Mouse (Mus musculus) heart, embryonic 10.5 days (tissue): Measurements from ENCODE around the gene Gon4l. TPM values are rescaled to one million over a fixed set of nuclear protein-coding genes. Genes with fewer than 3 reads are reported as not detected.
A peak's percentile ranks its signal among the peaks of the same experiment; 100 is the strongest.
"Not testable (repeated sequence)": the region's sequence is repeated elsewhere in the genome, so short reads cannot be mapped to it uniquely, and the experiment has no call there.

Experiments used
- DNase-seq: peaks from one replicate; pipeline ENCODE4 v3.0.0-alpha.2; 2017; ENCODE audit warnings: low spot score
- H3K27ac ChIP-seq: fragments of 300-500 bp; sonication (generic); 2 replicates; pipeline ENCODE4 v1.5.1; 2016; ENCODE audit warnings: mild to moderate bottlenecking
- H3K27me3 ChIP-seq: fragments of 300-500 bp; sonication (generic); 2 replicates; pipeline ENCODE4 v1.6.1; 2016; ENCODE audit warnings: mild to moderate bottlenecking; ENCODE audit not compliant: poor library complexity, insufficient read depth, severe bottlenecking
- H3K36me3 ChIP-seq: fragments of 300-500 bp; sonication (generic); 2 replicates; pipeline ENCODE4 v1.6.1; 2016; ENCODE audit warnings: mild to moderate bottlenecking, moderate library complexity
- H3K4me1 ChIP-seq: fragments of 300-500 bp; sonication (generic); 2 replicates; pipeline ENCODE4 v1.6.1; 2016; ENCODE audit warnings: mild to moderate bottlenecking
- H3K4me3 ChIP-seq: fragments of 300-500 bp; sonication (generic); 2 replicates; pipeline ENCODE4 v1.5.1; 2016; ENCODE audit warnings: mild to moderate bottlenecking, moderate library complexity
- H3K9me3 ChIP-seq: fragments of 300-500 bp; sonication (generic); 2 replicates; pipeline ENCODE4 v1.6.1; 2016; ENCODE audit warnings: mild to moderate bottlenecking, moderate library complexity
- WGBS: fragments of 180-500 bp; shearing (Covaris S2); methylation state at CpG from one replicate; pipeline ENCODE4 v1.1.7; 2016; 5-methylcytosine and 5-hydroxymethylcytosine counted together
- polyA plus RNA-seq: library from polyadenylated mRNA; unstranded; fragments of >200 nt; fragmentation: Nextera tagmentation; extraction: Ambion mirVana; gene quantifications from 2 replicates; pipeline ENCODE4 v1.2.1, GENCODE M21; 2016

Gon4l gene
- polyA plus RNA-seq, 1 experiment from 2014 or later: 13.7 TPM

DNA sequence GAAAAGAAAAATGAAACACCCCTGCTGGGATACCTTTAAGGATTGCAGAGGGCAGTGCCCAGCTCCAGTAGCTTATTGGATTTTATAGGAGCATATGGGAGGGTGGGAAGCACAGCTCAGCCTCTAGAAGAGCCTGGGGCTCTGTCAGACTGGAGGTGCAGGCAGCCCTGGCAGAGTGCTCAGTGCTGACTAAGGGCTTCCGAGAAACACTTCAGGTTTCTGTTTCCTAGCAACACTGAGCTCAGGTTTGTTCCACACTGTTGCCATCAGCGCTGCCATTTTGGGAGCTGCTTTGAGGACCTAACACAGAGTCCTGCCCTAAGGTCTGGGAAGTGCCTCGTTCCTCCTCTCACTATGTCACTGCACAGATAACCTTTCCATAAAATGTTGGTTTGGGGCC is 31.7 kb downstream of the Gon4l start:
- not testable (repeated sequence) for H3K4me1 ChIP-seq, H3K27ac ChIP-seq, H3K9me3 ChIP-seq, H3K4me3 ChIP-seq, H3K27me3 ChIP-seq, DNase-seq
- H3K36me3 ChIP-seq: peaks cover 43% of the 10 kb centered on the region
- no CpG with 5 or more reads among the region's 3 CpGs for WGBS

DNA sequence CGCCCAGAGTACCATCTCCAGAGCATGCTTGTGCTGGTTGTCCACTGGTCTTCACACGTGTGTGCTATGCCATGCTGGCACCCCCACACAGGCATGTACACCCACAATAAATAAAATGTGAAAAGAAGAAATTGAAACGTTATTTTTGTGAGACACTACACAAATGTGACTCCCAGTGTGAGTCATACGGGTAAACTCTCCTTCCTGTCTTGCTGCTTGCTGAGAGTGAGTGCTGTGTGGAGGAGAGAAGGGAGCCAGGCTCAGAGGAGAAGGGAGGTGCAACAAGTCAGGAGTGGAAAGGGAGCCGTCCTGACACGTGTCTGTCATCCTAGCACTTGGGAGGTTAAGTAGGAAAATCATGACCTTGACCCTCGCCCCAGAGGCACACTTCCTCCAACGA is 32.1 kb downstream of the Gon4l start:
- not testable (repeated sequence) for H3K9me3 ChIP-seq, DNase-seq, H3K4me1 ChIP-seq, H3K27me3 ChIP-seq, H3K4me3 ChIP-seq, H3K27ac ChIP-seq
- peaks cover 38% of the 10 kb centered on the region for H3K36me3 ChIP-seq
- no CpG with 5 or more reads among the region's 8 CpGs for WGBS

DNA sequence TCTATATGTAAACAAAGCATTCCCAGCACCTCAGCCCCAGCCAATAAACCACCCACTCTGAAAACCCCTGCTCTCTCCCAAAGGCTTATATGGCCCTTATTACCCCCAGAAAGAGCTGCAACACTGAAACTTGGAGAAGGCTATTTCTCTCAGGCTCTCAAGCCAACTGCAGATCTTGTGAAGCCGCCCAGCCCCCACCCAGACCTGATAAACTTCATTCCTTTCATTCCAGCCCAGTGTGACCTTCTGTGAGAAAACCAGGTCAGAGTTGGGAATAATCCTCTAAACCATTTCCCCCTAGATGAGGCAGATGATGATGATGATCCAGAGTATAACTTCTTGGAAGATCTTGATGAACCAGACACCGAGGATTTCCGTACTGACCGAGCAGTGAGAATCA is 33.4 kb downstream of the Gon4l start:
- peaks cover 26% of the 10 kb centered on the region for H3K36me3 ChIP-seq
- no CpG with 5 or more reads among the region's 4 CpGs for WGBS
- DNase-seq, H3K4me3 ChIP-seq, H3K27ac ChIP-seq, H3K4me1 ChIP-seq, H3K9me3 ChIP-seq, H3K27me3 ChIP-seq: not testable (repeated sequence)

DNA sequence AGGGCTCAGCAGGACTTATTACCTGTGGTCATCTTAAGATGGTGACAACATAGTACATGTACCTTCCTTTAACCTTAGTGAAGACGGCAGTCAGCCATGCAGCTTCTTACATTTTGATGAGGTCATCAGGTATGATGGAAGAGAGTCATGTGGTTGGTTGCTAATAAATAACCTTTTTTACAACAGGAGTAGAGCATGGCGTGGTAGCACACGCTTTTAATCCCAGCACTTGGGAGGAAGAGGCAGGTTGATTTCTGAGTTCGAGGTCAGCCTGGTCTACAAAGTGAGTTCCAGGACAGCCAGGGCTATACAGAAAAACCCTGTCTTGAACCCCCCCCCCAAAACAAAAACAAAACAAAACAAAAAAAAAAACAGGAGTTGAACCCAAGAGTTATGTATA is 47.5 kb downstream of the Gon4l start:
- not testable (repeated sequence) for H3K4me1 ChIP-seq, H3K27ac ChIP-seq, H3K4me3 ChIP-seq, H3K27me3 ChIP-seq, DNase-seq, H3K9me3 ChIP-seq
- H3K36me3 ChIP-seq: peaks cover 20% of the 10 kb centered on the region
- WGBS: 99% methylated on average over 4 of the region's 4 CpGs

DNA sequence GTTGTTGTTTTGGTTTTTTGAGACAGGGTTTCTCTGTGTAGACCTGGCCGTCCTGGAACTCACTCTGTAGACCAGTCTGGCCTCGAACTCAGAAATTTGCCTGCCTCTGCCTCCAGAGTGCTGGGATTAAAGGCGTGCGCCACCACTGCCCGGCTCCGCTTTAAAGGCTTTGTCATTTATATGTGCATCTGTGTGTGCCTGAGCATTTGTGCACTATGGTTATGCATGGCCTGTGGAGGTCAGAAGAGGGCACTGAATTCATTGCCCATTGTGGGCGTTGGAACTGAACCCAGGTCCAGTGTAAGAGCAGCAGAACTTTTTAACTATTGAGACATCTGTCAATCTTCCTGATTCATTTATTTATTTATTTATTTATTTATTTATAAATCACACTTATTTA is 58.0 kb downstream of the Gon4l start:
- H3K27ac ChIP-seq, H3K4me3 ChIP-seq, H3K27me3 ChIP-seq, DNase-seq, H3K9me3 ChIP-seq, H3K4me1 ChIP-seq: not testable (repeated sequence)
- WGBS: 95% methylated on average over 7 of the region's 7 CpGs
- peaks cover 38% of the 10 kb centered on the region for H3K36me3 ChIP-seq

DNA sequence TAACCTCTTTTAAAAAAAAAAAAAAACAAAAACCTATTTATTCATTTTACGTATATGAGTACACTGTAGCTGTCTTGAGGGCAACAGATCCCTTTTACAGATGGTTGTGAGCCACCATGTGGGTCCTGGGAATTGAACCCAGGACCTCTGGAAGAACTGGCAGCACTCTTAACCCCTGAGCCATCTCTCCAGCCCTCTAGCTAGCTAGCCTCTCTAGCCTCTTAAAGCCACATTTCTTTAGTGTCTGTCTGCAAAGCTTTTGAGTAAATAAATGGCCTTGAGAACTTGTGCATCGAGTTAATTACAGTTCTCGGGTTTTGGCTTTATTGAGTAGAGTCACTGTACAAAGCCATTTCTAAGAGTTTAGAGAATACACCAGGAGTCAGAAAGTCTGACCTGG is 69.8 kb downstream of the Gon4l start:
- Histone ChIP-seq H3K36me3 (peaks cover 96% of the 10 kb centered on the region), H3K27ac (no peak overlapping the region), H3K4me1 (0 out of 2 replicates have a peak, but pooled peaks cover 3% of the 10 kb centered on the region), H3K27me3 (no peaks in the 10 kb centered on the region), H3K4me3 (no peak overlapping the region), H3K9me3 (no peaks in the 10 kb centered on the region)
- DNase-seq: no peak
- WGBS: 86% methylated on average over 3 of the region's 3 CpGs

DNA sequence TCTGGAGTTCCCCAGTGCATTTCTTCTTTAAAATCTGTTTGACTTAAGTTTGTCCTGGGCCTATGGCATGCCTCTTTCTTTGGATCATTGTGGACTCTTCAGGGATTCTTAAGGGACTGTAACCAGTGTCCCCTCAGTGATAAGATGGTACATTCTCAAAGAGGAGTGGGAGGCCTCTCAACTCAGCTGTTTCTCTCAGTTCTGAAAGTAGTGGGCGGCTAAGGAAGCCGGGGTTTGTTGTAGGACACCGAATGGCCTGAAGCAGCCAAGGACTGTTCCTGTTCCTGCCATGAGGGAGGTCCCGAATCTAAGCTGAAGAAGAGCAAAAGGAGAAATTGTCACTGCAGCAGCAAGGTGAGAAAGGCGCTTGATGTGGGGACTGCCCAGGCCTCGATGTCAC is 70.2 kb downstream of the Gon4l start:
- WGBS: 86% methylated on average over 6 of the region's 6 CpGs
- Histone ChIP-seq H3K27me3 (no peaks in the 10 kb centered on the region), H3K27ac (no peak overlapping the region), H3K4me1 (0 out of 2 replicates have a peak, but pooled peaks cover 6% of the 10 kb centered on the region), H3K4me3 (no peak overlapping the region), H3K9me3 (no peaks in the 10 kb centered on the region), H3K36me3 (peaks cover 99% of the 10 kb centered on the region)
- no peak for DNase-seq

DNA sequence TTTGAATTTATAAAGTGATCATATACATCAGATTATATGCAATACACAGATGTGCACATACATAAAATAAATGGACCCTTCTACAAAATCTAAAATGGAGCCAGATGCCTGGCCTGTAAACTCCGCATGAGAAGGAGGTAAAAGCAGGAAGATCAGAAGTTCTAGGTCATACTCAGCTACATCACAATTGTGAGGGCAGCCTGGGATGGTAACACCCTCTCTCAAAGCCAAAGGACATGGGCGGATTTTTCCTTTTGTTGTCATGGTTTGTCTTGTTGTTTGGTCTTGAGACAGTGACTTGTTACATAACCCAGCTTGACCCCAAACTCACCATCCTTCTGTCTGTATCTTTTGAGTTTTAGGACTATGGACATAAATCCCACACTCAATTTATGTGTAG is 70.7 kb downstream of the Gon4l start:
- no peak overlapping the region for H3K27ac ChIP-seq
- H3K36me3 ChIP-seq: peaks cover 99% of the 10 kb centered on the region
- 88% methylated on average over 2 of the region's 2 CpGs for WGBS

DNA sequence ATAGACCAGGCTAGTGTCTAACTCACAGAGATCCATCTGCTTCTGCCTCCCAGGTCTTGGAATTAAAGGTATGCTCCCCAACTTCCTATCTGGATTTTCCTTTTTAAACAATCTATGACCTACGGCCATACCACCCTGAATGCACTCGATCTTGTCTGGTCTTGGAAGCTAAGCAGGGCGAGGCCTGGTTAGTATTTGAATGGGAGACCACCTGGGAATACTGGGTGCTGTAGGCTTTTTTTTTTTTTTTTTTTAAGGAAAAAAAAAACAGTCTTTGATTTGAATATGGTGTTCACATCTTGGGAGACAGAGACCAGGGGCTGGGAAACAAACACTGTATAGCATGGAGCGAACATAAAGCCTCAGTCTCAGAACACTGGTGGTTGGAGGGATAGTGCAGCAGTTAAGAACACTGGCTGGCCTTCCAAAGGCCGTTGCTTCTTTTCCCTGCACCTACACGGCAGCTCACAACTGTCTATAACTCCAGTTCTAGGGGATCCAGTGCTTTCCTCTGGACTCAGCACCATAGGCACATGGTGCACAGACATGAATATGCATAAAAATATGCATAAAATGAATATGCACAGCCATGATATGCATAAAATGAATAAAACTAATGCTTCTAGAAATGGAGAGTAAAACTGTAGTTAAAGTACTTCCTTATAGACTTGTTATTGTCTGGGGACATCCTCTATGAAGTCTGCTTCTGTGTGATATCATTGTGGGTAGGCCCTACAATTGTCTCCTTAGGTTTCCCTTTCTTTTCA is 71.5 kb downstream of the Gon4l start:
- 87% methylated on average over 6 of the region's 6 CpGs for WGBS

More for the DNA sequence above, 70.7 kb downstream of the Gon4l start:
- H3K9me3 ChIP-seq: no peaks in the 10 kb centered on the region
- no peaks in the 10 kb centered on the region for H3K27me3 ChIP-seq
- 0 out of 2 replicates have a peak, but pooled peaks cover 9% of the 10 kb centered on the region for H3K4me1 ChIP-seq
- no peak overlapping the region for H3K4me3 ChIP-seq
- no peak for DNase-seq

DNA sequence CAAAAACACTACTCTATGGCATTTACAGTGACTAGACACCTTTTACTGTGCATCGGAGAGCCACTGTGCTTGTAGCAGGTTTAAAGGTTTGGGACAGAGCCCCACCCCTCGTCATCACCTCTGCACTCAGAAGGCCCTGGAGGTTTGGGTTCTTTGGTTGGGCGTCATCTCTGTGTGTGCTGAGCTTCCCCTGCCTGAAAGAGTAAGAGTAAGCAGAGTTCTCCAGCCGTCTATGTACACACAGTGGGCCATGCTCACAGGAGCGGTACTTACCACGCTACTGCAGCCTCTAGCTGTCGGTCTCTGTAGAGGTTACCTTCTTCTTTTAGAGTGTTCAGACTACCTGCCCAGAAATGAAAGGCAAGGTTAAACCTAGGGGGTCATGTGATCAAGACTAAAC is 77.6 kb downstream of the Gon4l start:
- H3K36me3 ChIP-seq: peaks cover 52% of the 10 kb centered on the region
- 87% methylated on average over 7 of the region's 7 CpGs for WGBS
- peaks cover 27% of the 10 kb centered on the region; the same call in 1 of the 2 replicates for H3K4me1 ChIP-seq

More for the DNA sequence above, 71.5 kb downstream of the Gon4l start:
- Histone ChIP-seq H3K4me3 (no peak overlapping the region), H3K9me3 (no peaks in the 10 kb centered on the region), H3K27ac (no peak overlapping the region), H3K36me3 (peaks cover 100% of the 10 kb centered on the region), H3K27me3 (no peaks in the 10 kb centered on the region), H3K4me1 (0 out of 2 replicates have a peak, but pooled peaks cover 12% of the 10 kb centered on the region)
- DNase-seq: no peak

DNA sequence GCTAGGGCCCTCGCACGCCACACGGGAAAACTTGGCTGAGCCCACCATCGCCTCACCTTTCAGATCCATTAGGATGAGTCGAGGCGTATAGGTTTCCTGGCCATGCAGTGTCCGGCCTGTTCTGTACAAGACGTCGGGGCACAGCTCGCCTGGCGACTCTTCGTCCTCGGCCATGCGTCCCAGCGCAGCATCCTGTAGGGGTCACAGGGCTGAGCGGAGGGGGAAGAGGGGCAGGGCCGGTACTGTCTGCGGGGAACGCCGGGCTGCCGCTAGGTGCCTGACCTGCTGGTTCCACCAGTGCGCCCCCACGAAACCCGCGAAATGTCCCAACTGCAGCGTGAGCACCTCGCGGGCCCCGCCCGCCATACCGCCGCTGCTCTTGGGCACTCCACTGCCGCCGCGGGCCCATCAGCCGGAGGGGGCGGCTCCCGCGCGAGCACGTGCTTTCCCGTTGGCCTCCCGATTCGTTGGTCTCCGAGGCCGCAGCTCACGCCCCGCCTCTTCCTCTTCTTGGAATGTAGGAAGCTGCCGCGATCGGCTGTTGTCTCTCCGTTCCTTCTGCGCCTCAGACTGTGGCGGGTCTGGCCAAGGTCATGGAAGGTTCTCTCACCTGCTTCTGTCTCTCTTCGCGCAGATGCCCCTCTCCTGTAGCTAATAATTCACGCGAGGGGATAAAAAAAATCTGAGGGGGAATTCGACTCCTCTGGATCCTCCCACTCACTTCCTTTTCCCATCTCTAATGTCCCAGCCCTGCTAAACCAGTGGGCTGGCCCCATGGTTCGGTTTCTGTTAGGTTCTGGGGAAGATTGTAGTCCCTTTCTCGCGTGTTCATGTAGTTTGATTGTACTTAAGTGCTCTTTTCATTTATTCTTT is 78.7 kb downstream of the Gon4l start, which contains the start of gene Msto1:
TSS of gene Msto1 (minus strand) at position 489 of the 873 bp plus-strand sequence.
- Histone ChIP-seq H3K36me3 (peaks cover 41% of the 10 kb centered on the region), H3K9me3 (no peaks in the 10 kb centered on the region), H3K4me3 (peak within 1 kb of the TSS; percentile 88), H3K27me3 (no peaks in the 10 kb centered on the region), H3K4me1 (peaks cover 27% of the 10 kb centered on the region; the same call in 1 of the 2 replicates), H3K27ac (peak within 1 kb of the TSS; percentile 94)
- under 1% methylated on average over 62 of the region's 62 CpGs for WGBS
- DNase-seq: peak; percentile 97

More for the DNA sequence above, 77.6 kb downstream of the Gon4l start:
- no peaks in the 10 kb centered on the region for H3K27me3 ChIP-seq
- no peaks in the 10 kb centered on the region for H3K9me3 ChIP-seq
- H3K4me3 ChIP-seq: peak overlapping the region; percentile 88; the same call in 1 of the 2 replicates
- H3K27ac ChIP-seq: no peak overlapping the region
- DNase-seq: no peak

DNA sequence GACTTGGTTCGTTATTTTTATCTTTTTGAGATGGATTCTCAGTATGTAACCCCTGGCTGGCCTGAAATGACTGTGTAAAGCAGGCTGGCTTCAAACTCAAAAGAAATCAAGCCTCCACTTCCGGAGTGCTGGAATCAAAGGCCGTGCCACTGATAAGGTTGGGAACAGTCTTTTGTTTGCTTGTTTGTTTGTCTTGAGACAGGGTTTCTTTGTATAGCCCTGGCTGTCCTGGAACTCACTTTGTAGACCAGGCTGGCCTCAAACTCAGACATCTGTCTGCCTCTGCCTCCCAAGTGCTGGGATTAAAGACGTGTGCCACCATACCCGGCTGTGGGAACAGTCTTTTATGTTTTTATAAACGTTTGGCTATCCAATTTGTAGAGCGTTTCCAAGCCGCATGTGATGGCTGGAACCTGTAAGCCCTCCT is 79.4 kb downstream of the Gon4l start:
- Histone ChIP-seq H3K9me3 (no peaks in the 10 kb centered on the region), H3K4me1 (peaks cover 24% of the 10 kb centered on the region; the same call in 1 of the 2 replicates), H3K36me3 (peaks cover 36% of the 10 kb centered on the region), H3K27ac (peak overlapping the region; percentile 94), H3K4me3 (peak overlapping the region; percentile 88), H3K27me3 (no peaks in the 10 kb centered on the region)
- WGBS: 32% methylated on average over 8 of the region's 8 CpGs
- DNase-seq: no peak

DNA sequence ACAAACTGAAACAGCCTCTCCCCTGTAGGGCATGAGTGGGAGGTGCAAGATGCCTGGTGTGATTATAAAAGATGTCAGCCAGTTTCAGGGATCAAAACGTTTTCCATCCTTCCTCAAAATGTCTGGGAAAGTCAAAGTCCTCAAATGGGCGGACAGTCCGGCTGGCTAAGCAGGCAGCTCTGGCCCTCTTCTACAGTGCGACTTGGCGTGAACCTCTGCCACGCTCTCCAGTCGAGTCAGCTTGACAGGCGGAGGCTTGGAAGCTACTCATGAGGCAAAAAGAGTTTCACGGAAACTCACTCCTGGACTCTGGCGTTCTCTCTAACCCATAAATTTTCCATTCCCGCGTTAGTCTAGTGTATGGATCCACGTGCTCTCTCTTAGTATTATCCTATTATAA is 84.0 kb downstream of the Gon4l start:
- no peak overlapping the region for H3K27ac ChIP-seq
- DNase-seq: no peak
- peaks cover 4% of the 10 kb centered on the region; the same call in 1 of the 2 replicates for H3K9me3 ChIP-seq
- peaks cover 5% of the 10 kb centered on the region; the same call in 1 of the 2 replicates for H3K4me1 ChIP-seq
- peaks cover 44% of the 10 kb centered on the region for H3K36me3 ChIP-seq
- no peak overlapping the region for H3K4me3 ChIP-seq
- 80% methylated on average over 13 of the region's 13 CpGs for WGBS
- H3K27me3 ChIP-seq: no peaks in the 10 kb centered on the region
